Mouse (Mus musculus) olfactory bulb, adult 2 months (tissue): Measurements from ENCODE around the gene Slc44a4.

Experiments used
- CTCF ChIP-seq: fragments of 200-500 bp; IDR thresholded peaks from 2 replicates; pipeline ENCODE4 v1.5.1; 2012; ENCODE audit warnings: low read depth, mild to moderate bottlenecking, low read length, moderate library complexity; ENCODE audit not compliant: insufficient read depth
- POLR2A ChIP-seq: fragments of 200-500 bp; IDR thresholded peaks from 2 replicates; pipeline ENCODE4 v1.6.1; 2012; ENCODE audit warnings: mild to moderate bottlenecking, low read depth, low read length, moderate library complexity; ENCODE audit not compliant: insufficient read depth

GRCm38 (mm10) chr17:34893072-34893824 is 21.0 kb upstream of the Slc44a4 start:
- no peak for TF ChIP-seq CTCF
- no peak for TF ChIP-seq POLR2A
